35 mouse cellular contexts compared by ENCODE assay signal in the genomic region with DNA sequence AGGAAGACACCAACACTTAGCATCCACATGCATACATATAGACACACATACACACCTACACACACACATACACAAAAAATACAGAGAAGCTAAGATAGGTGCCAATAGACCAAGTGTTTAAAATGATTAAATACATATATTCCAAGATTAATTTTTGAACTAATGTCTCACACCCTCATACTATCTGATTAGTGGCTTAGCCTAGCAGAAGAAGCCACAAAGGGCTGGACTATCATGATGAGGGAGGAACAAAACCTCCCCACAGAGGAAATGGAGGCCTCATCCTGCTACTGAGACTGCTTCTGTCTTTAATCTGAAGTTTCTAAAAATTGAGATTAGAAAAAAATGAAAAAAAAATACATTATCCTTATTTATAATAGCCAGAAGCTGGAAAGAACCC.
"Had no signal": no experiment of that assay in that cellular context is flagged by ENCODE, and none has a peak within 500 bp of the region (broad histone marks: within the 10 kb centered on the region; RNA-seq: fewer than 3 reads in every experiment).

No protein-coding gene starts in this region.

- H3K27me3 ChIP-seq: heart, embryonic 12.5 days; heart, embryonic 13.5 days; heart, embryonic 15.5 days; hindbrain, embryonic 12.5 days; hindbrain, embryonic 13.5 days; hindbrain, embryonic 15.5 days; intestine, embryonic 15.5 days; kidney, embryonic 15.5 days had no signal

- H3K9ac ChIP-seq: heart, embryonic 12.5 days; heart, embryonic 13.5 days; heart, embryonic 15.5 days; hindbrain, embryonic 12.5 days; hindbrain, embryonic 13.5 days; hindbrain, embryonic 14.5 days; hindbrain, embryonic 15.5 days; intestine, embryonic 15.5 days; kidney, embryonic 15.5 days had no signal

- H3K4me2 ChIP-seq: heart, embryonic 12.5 days; heart, embryonic 13.5 days; heart, embryonic 15.5 days; hindbrain, embryonic 12.5 days; hindbrain, embryonic 13.5 days; hindbrain, embryonic 14.5 days; hindbrain, embryonic 15.5 days; intestine, embryonic 15.5 days; kidney, embryonic 15.5 days had no signal

- H3K4me3 ChIP-seq: heart, embryonic 10.5 days; heart, embryonic 12.5 days; heart, embryonic 13.5 days; heart, embryonic 15.5 days; hindbrain, embryonic 10.5 days; hindbrain, embryonic 12.5 days; hindbrain, embryonic 13.5 days; hindbrain, embryonic 15.5 days; intestine, embryonic 15.5 days; kidney, embryonic 15.5 days; layer of hippocampus, adult 2 months; left cerebral cortex, adult 2 months had no signal

- H3K9me3 ChIP-seq: heart, embryonic 10.5 days; heart, embryonic 12.5 days; heart, embryonic 13.5 days; heart, embryonic 15.5 days; hindbrain, embryonic 10.5 days; hindbrain, embryonic 12.5 days; hindbrain, embryonic 13.5 days; hindbrain, embryonic 15.5 days; intestine, embryonic 15.5 days; kidney, embryonic 15.5 days had no signal

- H3K27ac ChIP-seq: heart, embryonic 10.5 days; heart, embryonic 13.5 days; heart, embryonic 15.5 days; hindbrain, embryonic 10.5 days; hindbrain, embryonic 12.5 days; hindbrain, embryonic 13.5 days; hindbrain, embryonic 14.5 days; hindbrain, embryonic 15.5 days; hindbrain, postnatal 0 days; intestine, embryonic 15.5 days; kidney, embryonic 15.5 days; kidney, postnatal 0 days; layer of hippocampus, adult 2 months; left cerebral cortex, adult 2 months had no signal

- H3K4me1 ChIP-seq: heart, embryonic 10.5 days; heart, embryonic 12.5 days; heart, embryonic 13.5 days; heart, embryonic 15.5 days; intestine, embryonic 15.5 days; kidney, embryonic 15.5 days had no signal

- DNase-seq: heart, postnatal 10 days; heart, postnatal 14 days; heart, postnatal 36 days; heart, postnatal 4 days; kidney, adult 11 months; kidney, adult 18-20 months; kidney, adult 2 months; kidney, adult 8-10 months; kidney, adult 9 months; kidney, postnatal 10 days; kidney, postnatal 14 days; kidney, postnatal 25 days; kidney, postnatal 36 days; kidney, postnatal 4 days; layer of hippocampus, adult 9-11 months; layer of hippocampus, postnatal 36 days had no signal

- H3K36me3 ChIP-seq: heart, embryonic 10.5 days; heart, embryonic 12.5 days; heart, embryonic 13.5 days; heart, embryonic 15.5 days; hindbrain, embryonic 10.5 days; hindbrain, embryonic 12.5 days; hindbrain, embryonic 13.5 days; hindbrain, embryonic 15.5 days; intestine, embryonic 15.5 days; kidney, embryonic 15.5 days had no signal

- ATAC-seq: hindbrain, embryonic 16.5 days; hindbrain, postnatal 0 days; inflammation-experienced regulatory T-cells, adult 6 months; intestine, embryonic 15.5 days; intestine, embryonic 16.5 days; intestine, postnatal 0 days had no signal
